Mouse (Mus musculus) hindbrain, embryonic 10.5 days (tissue): ENCODE measurements at regions not wholly inside any gene's neighbourhood (a gene's known extent, or its start where the extent isn't known, plus 50 kb on each side); places are given as distances from the start of the nearest gene placed in this dataset.

Experiments
- DNase-seq: peaks from one replicate; pipeline ENCODE4 v3.0.0-alpha.2; 2017; ENCODE audit warnings: low spot score
- H3K27ac ChIP-seq: fragments of 300-500 bp; sonication (generic); 2 replicates; pipeline ENCODE4 v1.5.1; 2016; ENCODE audit warnings: mild to moderate bottlenecking, moderate library complexity
- H3K27me3 ChIP-seq: fragments of 300-500 bp; sonication (generic); 2 replicates; pipeline ENCODE4 v1.6.1; 2016; ENCODE audit warnings: mild to moderate bottlenecking; ENCODE audit not compliant: poor library complexity, insufficient read depth, severe bottlenecking
- H3K36me3 ChIP-seq: fragments of 300-500 bp; sonication (generic); 2 replicates; pipeline ENCODE4 v1.6.1; 2016; ENCODE audit warnings: mild to moderate bottlenecking, moderate library complexity
- H3K4me1 ChIP-seq: fragments of 300-500 bp; sonication (generic); replicated peaks from 2 replicates; pipeline ENCODE4 v1.6.1; 2016; ENCODE audit warnings: mild to moderate bottlenecking
- H3K4me3 ChIP-seq: fragments of 300-500 bp; sonication (generic); 2 replicates; pipeline ENCODE4 v1.5.1; 2016; ENCODE audit warnings: mild to moderate bottlenecking, moderate library complexity
- H3K9me3 ChIP-seq: fragments of 300-500 bp; sonication (generic); 2 replicates; pipeline ENCODE4 v1.6.1; 2016; ENCODE audit warnings: mild to moderate bottlenecking, moderate library complexity
- WGBS: fragments of 180-500 bp; shearing (Covaris S2); methylation state at CpG from one replicate; pipeline ENCODE4 v1.1.7; 2016; 5-methylcytosine and 5-hydroxymethylcytosine counted together

DNA sequence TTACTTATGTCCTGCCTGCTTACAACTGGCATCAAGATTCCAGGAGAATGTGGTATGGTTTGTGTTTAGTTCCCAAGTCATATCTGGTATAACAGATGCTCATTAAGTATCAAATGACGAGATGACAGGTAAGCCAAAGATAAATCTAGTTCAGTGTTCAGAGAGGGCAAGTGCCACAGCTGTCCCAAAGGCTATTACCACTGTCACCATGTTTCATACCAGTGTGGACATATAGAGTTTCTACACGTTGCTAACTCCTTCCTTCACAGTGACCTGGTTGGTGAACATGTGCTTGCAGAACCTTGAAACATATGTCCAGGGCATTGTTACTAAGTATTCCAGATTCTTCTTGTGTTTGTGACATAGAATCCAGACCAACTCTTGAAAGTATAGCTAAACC lies 438.1 kb upstream of the Gm9747 start:
- 79% methylated on average over 2 of the region's 2 CpGs for WGBS
- Histone ChIP-seq H3K4me3 (no peak overlapping the region), H3K27me3 (no peaks in the 10 kb centered on the region), H3K9me3 (no peaks in the 10 kb centered on the region), H3K27ac (no peak overlapping the region), H3K4me1 (no peaks in the 10 kb centered on the region), H3K36me3 (no peaks in the 10 kb centered on the region)
- no peak for DNase-seq

DNA sequence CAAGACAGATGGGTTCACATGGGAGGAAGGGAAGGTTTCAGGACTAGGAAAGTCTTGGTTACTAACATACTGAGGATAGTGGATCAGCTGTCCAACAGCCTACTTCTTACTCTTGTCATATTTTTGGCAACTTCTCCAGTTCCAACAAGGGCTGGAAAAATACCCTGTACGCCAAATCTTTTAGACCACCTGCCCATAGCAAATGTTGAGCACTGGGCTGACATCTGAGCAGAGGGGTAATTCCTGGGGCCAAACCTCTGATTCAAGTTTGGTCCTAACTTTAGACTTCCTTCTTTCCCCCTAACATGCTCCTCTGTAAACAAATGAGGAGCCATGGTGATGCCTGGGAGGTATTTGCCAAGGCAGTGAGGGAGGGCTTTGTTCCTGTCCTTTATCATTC lies 437.5 kb upstream of the Gm9747 start:
- Histone ChIP-seq H3K27me3 (no peaks in the 10 kb centered on the region), H3K9me3 (no peaks in the 10 kb centered on the region), H3K4me1 (no peaks in the 10 kb centered on the region), H3K27ac (no peak overlapping the region), H3K36me3 (no peaks in the 10 kb centered on the region), H3K4me3 (no peak overlapping the region)
- no peak for DNase-seq
- WGBS, result 93% methylated on average over 1 of the region's 1 CpGs

DNA sequence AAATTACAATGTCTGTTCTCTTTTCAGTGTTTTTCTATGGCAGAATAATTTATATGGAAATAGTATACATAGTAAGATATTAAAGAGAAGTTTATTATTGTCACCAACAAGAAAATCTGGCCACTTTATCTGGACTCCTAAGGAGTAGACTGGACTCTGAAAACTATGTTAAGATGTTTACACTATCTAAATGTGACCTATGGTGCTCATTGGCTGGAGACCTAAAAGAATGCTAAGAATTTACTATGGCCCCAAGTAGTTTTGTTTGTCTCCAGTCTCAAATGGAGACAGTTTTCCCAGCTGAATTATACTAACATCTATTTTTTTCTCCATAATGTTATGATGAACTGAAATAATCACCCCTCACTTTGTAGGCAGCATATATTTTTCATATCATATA lies 421.3 kb upstream of the Gm9747 start:
- no peak overlapping the region for H3K4me3 ChIP-seq
- H3K9me3 ChIP-seq, result no peaks in the 10 kb centered on the region
- H3K4me1 ChIP-seq, result no peaks in the 10 kb centered on the region
- no peak for DNase-seq
- no peaks in the 10 kb centered on the region for H3K27me3 ChIP-seq
- H3K27ac ChIP-seq, result no peak overlapping the region
- H3K36me3 ChIP-seq, result no peaks in the 10 kb centered on the region

GRCm38 (mm10) chr1:81818884-81819283 lies 414.0 kb upstream of the Gm9747 start:
- Histone ChIP-seq H3K27me3 (no peaks in the 10 kb centered on the region), H3K27ac (no peak overlapping the region), H3K9me3 (no peaks in the 10 kb centered on the region), H3K4me3 (no peak overlapping the region), H3K36me3 (no peaks in the 10 kb centered on the region), H3K4me1 (no peaks in the 10 kb centered on the region)
- DNase-seq, result no peak

GRCm38 (mm10) chr1:81841966-81842365 lies 390.9 kb upstream of the Gm9747 start:
- H3K27me3 ChIP-seq, result no peaks in the 10 kb centered on the region
- H3K4me3 ChIP-seq, result no peak overlapping the region
- no peaks in the 10 kb centered on the region for H3K4me1 ChIP-seq
- no peaks in the 10 kb centered on the region for H3K9me3 ChIP-seq
- WGBS, result 90% methylated on average over 3 of the region's 3 CpGs
- no peak for DNase-seq
- H3K36me3 ChIP-seq, result no peaks in the 10 kb centered on the region
- H3K27ac ChIP-seq, result no peak overlapping the region

DNA sequence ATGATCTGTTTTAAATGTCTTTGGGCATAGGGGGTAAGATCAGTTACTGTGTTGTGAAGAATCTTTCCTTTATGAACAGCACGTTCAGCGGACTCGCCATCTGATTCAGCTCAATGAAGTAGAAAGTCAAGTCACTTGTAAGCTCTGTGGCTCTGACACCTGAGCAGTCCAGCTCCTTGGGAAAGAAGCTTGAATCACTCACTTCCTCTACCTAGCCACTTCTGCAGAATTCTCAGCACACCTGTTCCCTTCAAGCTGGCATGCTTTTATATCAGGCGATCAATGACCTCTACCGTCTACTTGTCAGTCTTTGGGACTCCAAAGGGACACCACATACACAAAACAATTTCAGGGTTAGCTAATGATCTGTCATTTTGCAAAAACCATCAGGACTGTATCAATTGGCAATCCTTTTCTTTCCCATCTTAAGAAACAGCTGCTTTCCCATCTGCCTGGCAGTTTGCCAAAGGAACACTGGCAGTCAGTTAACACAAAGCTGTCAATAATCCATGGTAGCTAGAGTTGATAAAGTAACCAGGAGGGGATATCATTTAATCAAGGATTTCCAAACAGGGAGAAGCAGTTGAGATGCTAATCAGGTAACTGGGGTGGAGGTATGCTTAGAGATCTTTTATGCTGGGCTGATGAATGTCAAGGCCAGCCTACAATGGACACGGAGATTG lies 382.3 kb upstream of the Gm9747 start:
- WGBS, result 83% methylated on average over 6 of the region's 6 CpGs
- no peak for DNase-seq

GRCm38 (mm10) chr1:81859464-81859863 lies 373.4 kb upstream of the Gm9747 start:
- H3K4me3 ChIP-seq, result no peak overlapping the region
- H3K27me3 ChIP-seq, result no peaks in the 10 kb centered on the region
- H3K4me1 ChIP-seq, result no peaks in the 10 kb centered on the region
- 60% methylated on average over 2 of the region's 2 CpGs for WGBS
- DNase-seq, result no peak
- no peaks in the 10 kb centered on the region for H3K36me3 ChIP-seq
- no peak overlapping the region for H3K27ac ChIP-seq
- H3K9me3 ChIP-seq, result no peaks in the 10 kb centered on the region

More for the DNA sequence above, 382.3 kb upstream of the Gm9747 start:
- Histone ChIP-seq H3K4me3 (no peak overlapping the region), H3K9me3 (no peaks in the 10 kb centered on the region), H3K4me1 (no peaks in the 10 kb centered on the region; the same call in 1 of the 2 replicates), H3K27me3 (no peaks in the 10 kb centered on the region), H3K36me3 (no peaks in the 10 kb centered on the region), H3K27ac (no peak overlapping the region)

DNA sequence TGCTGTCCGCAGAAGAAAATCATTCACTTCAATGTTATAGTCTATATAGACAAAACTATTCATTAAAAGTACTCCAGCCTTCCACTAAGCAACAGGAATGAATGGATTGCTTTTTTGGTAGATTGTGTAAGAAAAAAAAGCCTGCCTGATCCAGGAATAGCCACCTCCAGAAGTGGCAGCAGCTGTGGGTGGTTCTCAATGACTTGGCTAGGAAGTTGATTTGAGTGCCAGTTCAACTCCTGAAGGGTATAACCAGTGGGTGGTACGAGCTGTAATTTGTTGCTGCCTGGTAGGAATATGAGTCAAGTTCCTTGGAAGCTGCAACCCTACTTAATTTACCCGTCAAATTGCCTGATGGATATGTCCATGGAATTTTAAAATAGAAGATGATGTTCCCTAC lies 368.3 kb upstream of the Gm9747 start:
- Histone ChIP-seq H3K27ac (no peak overlapping the region), H3K36me3 (no peaks in the 10 kb centered on the region)
- 86% methylated on average over 3 of the region's 3 CpGs for WGBS

GRCm38 (mm10) chr1:81886940-81887531 lies 345.9 kb upstream of the Gm9747 start:
- H3K4me3 ChIP-seq, result no peak overlapping the region
- no peaks in the 10 kb centered on the region for H3K27me3 ChIP-seq
- H3K27ac ChIP-seq, result no peak overlapping the region
- H3K36me3 ChIP-seq, result no peaks in the 10 kb centered on the region
- no peaks in the 10 kb centered on the region for H3K4me1 ChIP-seq
- no peak for DNase-seq
- WGBS, result 70% methylated on average over 1 of the region's 1 CpGs
- H3K9me3 ChIP-seq, result no peaks in the 10 kb centered on the region

More for the DNA sequence above, 368.3 kb upstream of the Gm9747 start:
- no peak overlapping the region for H3K4me3 ChIP-seq
- no peaks in the 10 kb centered on the region for H3K9me3 ChIP-seq
- DNase-seq, result no peak
- H3K27me3 ChIP-seq, result no peaks in the 10 kb centered on the region
- no peaks in the 10 kb centered on the region for H3K4me1 ChIP-seq

GRCm38 (mm10) chr1:81897241-81897640 lies 335.7 kb upstream of the Gm9747 start:
- WGBS, result 87% methylated on average over 3 of the region's 3 CpGs

DNA sequence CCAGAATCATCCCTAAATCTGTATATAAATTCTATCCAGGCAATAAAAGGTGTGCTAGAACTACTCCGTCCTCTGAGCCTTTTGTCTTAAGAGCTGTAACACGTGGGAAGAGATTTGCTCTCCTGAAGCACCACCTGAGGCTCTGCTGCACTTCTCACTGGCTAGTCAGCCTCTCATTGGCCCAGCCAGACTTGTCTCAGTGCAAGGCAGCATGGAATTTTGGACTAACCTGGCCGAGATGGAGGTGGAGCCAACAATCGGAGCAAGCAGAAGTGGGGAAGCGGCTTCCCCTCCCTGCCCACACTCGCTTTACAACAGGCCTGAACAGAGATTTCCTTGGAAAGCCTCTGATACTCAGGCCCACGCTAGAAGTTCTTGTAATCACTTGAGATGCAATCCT lies 332.1 kb upstream of the Gm9747 start:
- Histone ChIP-seq H3K4me3 (no peak overlapping the region), H3K9me3 (no peaks in the 10 kb centered on the region), H3K27ac (no peak overlapping the region), H3K36me3 (no peaks in the 10 kb centered on the region), H3K4me1 (no peaks in the 10 kb centered on the region), H3K27me3 (no peaks in the 10 kb centered on the region)
- 77% methylated on average over 7 of the region's 7 CpGs for WGBS
- DNase-seq, result no peak

More at GRCm38 (mm10) chr1:81897241-81897640, 335.7 kb upstream of the Gm9747 start:
- H3K36me3 ChIP-seq, result no peaks in the 10 kb centered on the region
- no peaks in the 10 kb centered on the region for H3K4me1 ChIP-seq
- no peaks in the 10 kb centered on the region for H3K9me3 ChIP-seq
- no peak overlapping the region for H3K4me3 ChIP-seq
- H3K27me3 ChIP-seq, result no peaks in the 10 kb centered on the region
- no peak overlapping the region for H3K27ac ChIP-seq
- DNase-seq, result no peak

DNA sequence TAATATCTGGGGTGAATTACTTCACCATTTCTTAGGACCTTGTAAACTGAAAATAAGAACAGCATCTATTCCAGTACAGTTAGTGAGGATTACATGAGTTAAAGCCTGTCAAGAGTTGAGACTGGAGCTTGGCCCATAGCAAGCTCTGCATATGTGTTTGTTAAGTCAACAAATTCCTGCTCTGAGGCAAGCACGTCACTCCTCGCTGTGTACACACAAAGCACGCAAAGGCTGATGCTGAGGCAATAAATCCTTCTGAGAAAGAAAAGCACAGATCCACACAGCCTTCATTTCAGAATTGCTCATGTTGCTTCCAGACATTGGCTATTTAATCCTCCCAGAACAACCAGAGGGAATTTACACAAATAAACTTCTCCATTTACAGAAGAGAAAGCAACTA lies 328.9 kb upstream of the Gm9747 start:
- H3K4me1 ChIP-seq, result 0 out of 2 replicates have a peak, but pooled peaks cover 3% of the 10 kb centered on the region
- H3K36me3 ChIP-seq, result no peaks in the 10 kb centered on the region
- H3K27ac ChIP-seq, result no peak overlapping the region
- H3K27me3 ChIP-seq, result no peaks in the 10 kb centered on the region
- H3K4me3 ChIP-seq, result no peak overlapping the region
- 67% methylated on average over 3 of the region's 3 CpGs for WGBS
- DNase-seq, result no peak
- H3K9me3 ChIP-seq, result no peaks in the 10 kb centered on the region

DNA sequence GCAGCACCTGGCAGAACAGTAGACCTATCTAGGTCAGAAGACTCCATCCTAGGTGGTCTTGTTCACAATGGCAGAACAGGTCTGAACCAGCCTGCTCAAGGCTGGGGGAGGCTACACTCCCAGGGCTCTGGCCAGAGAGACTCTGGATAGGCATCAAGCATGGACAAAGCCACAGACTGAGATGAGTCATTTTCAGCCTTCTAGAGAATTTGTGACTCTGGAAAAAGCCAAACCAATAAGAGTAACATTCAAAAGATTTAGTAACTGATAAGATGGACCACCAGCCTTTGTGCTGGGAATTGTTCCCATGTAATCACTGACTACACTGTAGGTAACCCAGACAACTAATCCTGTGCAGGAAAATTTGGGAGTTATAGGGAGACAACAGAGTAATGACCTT lies 320.3 kb upstream of the Gm9747 start:
- 0 out of 2 replicates have a peak, but pooled peaks cover 4% of the 10 kb centered on the region for H3K4me1 ChIP-seq
- H3K9me3 ChIP-seq, result no peaks in the 10 kb centered on the region
- H3K27me3 ChIP-seq, result no peaks in the 10 kb centered on the region
- H3K4me3 ChIP-seq, result no peak overlapping the region
- no peaks in the 10 kb centered on the region for H3K36me3 ChIP-seq
- H3K27ac ChIP-seq, result no peak overlapping the region
- no peak for DNase-seq

DNA sequence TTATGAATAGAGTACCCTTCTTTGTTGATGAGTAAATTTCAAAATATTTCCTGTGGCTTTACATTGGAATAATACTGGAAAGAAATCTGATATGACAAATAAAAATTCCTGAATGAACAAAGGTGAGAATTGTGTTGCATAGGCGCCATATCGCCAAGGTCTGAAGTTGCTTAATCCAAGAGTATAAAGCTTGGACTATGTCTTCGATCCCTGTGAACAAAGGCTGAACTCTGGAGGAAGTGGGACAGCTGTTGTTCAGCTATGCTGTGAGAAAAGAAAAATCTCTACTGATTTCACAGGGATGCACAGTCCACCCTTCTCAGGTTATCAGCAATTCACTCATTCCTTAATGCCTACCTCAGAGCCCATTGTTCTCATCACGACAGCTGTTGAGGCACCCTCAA lies 319.3 kb upstream of the Gm9747 start:
- Histone ChIP-seq H3K9me3 (no peaks in the 10 kb centered on the region), H3K27me3 (no peaks in the 10 kb centered on the region), H3K4me3 (no peak overlapping the region), H3K36me3 (no peaks in the 10 kb centered on the region), H3K27ac (no peak overlapping the region), H3K4me1 (0 out of 2 replicates have a peak, but pooled peaks cover 4% of the 10 kb centered on the region)
- DNase-seq, result no peak
- WGBS, result 84% methylated on average over 4 of the region's 4 CpGs
